Mouse (Mus musculus) ovary, adult 10 weeks (tissue): Measurements from ENCODE around the gene Pxt1. TPM values are rescaled to one million over a fixed set of nuclear protein-coding genes. Genes with fewer than 3 reads are reported as not detected.

Experiments
- polyA plus RNA-seq: library from polyadenylated mRNA; stranded (reverse); fragments of 350-450 nt; fragmentation: Illumina TruSeq; extraction: RNeasy Lipid Tissue Mini Kit (QIAGEN cat#74804); gene quantifications from one replicate; pipeline ENCODE4 v1.2.3, GENCODE M21; 2014

Gene Pxt1
- polyA plus RNA-seq, result not detected

GRCm38 (mm10) chr17:28943740-28944139 lies at the start of gene Pxt1:
Pxt1 (minus strand) TSS chr17:28943840.

GRCm38 (mm10) chr17:28951831-28952799 lies 8.5 kb upstream of the Pxt1 start, which contains the start of gene Kctd20:
Kctd20 (plus strand) TSS chr17:28951950.

GRCm38 (mm10) chr17:28915060-28915628 lies 28.5 kb downstream of the Pxt1 start, which contains the start of gene 4930539E08Rik:
4930539E08Rik (minus strand) TSS chr17:28915324.

Other genes starting within 250 kb of the Pxt1 start
- gene AC170998.1, start 217.8 kb downstream of the Pxt1 start, polyA plus RNA-seq, result 1.9 TPM
- gene Mapk13, start 174.5 kb downstream of the Pxt1 start, polyA plus RNA-seq, result not detected
- gene Brpf3, start 142.8 kb downstream of the Pxt1 start, polyA plus RNA-seq, result 18.4 TPM
- not detected for gene Pnpla1, start 85.4 kb downstream of the Pxt1 start, polyA plus RNA-seq
- not detected for gene 4930539E08Rik, start 28.5 kb downstream of the Pxt1 start, polyA plus RNA-seq
- 54.1 TPM for gene Kctd20, start 8.1 kb upstream of the Pxt1 start, polyA plus RNA-seq
- gene Stk38, start 64.2 kb upstream of the Pxt1 start, polyA plus RNA-seq, result 99.1 TPM
- gene Srsf3, start 88.8 kb upstream of the Pxt1 start, polyA plus RNA-seq, result 744 TPM
- 14.2 TPM for gene Cdkn1a, start 147.1 kb upstream of the Pxt1 start, polyA plus RNA-seq
- not detected for gene Rab44, start 170.3 kb upstream of the Pxt1 start, polyA plus RNA-seq